Mouse (Mus musculus): ENCODE measurements around the gene Zfp639. TPM values are rescaled to one million over a fixed set of nuclear protein-coding genes. Genes with fewer than 3 reads are reported as not detected.

Zfp639 gene
- 38.0 and 38.6 TPM in 2 replicates for polyA plus RNA-seq (2015; fragmentation: Nextera tagmentation; extraction: Ambion mirVana)

DNA sequence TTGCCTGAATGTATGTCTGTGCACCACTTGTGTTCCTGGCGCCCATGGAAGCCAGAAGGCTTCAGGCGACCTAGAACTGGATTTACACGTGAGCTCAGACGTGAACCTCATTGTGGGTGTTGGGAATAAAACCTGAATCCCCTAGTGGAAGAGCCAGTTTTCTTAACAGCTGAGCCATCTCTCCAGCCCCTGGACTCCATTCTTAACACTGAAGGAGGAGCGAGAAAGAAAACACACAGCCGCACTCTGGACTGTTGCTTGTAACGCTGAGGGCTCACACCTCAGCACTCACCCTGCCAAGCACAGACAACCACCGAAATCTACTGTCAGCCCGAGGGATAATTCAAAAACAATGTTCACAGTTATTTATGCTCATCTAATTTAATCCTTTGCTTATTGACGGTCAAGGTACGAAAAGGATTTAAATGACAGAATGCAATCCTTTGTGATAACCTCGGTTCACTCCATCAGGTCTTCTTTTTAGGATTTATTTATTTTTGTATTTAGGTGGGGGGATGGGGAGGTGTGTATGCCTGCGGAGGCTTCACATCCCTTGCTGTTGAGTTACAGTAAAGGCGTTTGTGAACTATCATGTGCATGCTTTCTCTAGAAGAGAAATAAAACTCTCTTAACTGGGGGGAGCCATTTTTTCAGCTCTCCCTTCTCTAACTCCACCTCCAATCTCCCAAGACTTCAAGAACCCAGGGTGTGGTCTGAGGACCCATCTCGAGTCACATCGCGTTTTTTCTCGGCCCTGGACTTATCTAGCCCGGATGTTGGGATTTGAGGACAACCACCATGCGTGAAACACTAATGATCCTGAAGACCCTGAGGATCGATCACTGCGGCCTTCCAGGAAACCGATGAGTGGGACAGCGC is at the start of gene Zfp639:
Gene Zfp639 (plus strand): TSS at position 764 of the 879 bp plus-strand sequence.
- no peak; the same call in 1 of the 2 replicates for ATAC-seq (ENCODE audit: borderline replicate concordance, extremely low read depth, low FRiP score, low TSS enrichment)
- Histone ChIP-seq H3K4me1 (peaks cover 24% of the 10 kb centered on the region), H3K4me2 (peak within 1 kb of the TSS; percentile 68), H3K27me3 (no peaks in the 10 kb centered on the region), H3K9me3 (no peaks in the 10 kb centered on the region), H3K36me3 (no peaks in the 10 kb centered on the region), H3K9ac (peak within 1 kb of the TSS; percentile 90), H3K4me3 (peak within 1 kb of the TSS; percentile 85), H3K27ac (peak within 1 kb of the TSS; percentile 88)
- 4% methylated on average over 24 of the region's 24 CpGs for WGBS

DNA sequence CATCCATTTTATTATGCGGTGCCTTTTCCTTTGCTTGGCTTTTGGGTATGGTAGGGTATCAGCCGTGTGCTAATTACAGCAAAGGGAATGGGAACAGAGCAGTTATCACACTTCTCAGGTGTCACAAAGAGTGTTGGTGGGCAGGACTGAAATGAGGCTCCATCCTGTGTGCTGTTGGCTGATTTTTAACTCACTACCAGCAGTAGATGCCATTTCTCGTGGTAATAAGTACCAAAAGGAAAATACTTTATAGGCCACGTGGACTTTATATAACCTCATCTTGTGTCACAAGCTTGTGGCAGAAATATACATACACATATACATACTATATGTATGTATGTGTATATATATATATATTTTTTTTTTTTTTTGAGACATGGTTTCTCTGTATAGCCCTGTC is 42.7 kb upstream of the Zfp639 start:
- 0 out of 2 replicates have a peak, but pooled peaks cover 5% of the 10 kb centered on the region for H3K4me1 ChIP-seq
- no peak overlapping the region for H3K27ac ChIP-seq
- no peak for ATAC-seq (ENCODE audit: borderline replicate concordance, extremely low read depth, low FRiP score, low TSS enrichment)
- no peak overlapping the region for H3K9ac ChIP-seq
- no peaks in the 10 kb centered on the region for H3K27me3 ChIP-seq
- H3K36me3 ChIP-seq: peaks cover 21% of the 10 kb centered on the region
- no peak overlapping the region for H3K4me3 ChIP-seq
- H3K4me2 ChIP-seq: no peak overlapping the region
- WGBS: 88% methylated on average over 4 of the region's 4 CpGs
- no peaks in the 10 kb centered on the region for H3K9me3 ChIP-seq

DNA sequence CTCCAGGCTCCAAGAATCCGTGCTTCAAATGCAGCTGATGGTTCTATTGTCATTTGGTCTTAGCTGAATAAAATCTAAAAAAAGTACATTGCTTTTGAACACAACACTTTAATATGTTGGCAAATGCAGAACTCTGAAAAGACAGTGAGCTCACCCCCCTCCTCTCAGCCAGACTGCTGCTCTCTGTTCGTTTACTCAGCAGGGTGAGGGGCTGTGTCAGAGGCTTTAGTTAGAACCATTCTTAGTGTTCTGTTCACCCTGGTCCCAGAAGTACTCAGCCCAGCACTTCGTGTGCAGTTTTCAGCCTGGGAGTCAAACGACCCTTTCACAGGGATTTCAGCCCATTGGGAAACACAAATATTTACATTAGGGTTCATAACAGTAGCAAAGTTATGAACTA is 41.6 kb upstream of the Zfp639 start:
- Histone ChIP-seq H3K27me3 (no peaks in the 10 kb centered on the region), H3K4me3 (no peak overlapping the region), H3K9me3 (no peaks in the 10 kb centered on the region), H3K4me1 (0 out of 2 replicates have a peak, but pooled peaks cover 6% of the 10 kb centered on the region), H3K36me3 (peaks cover 10% of the 10 kb centered on the region), H3K27ac (no peak overlapping the region), H3K9ac (no peak overlapping the region), H3K4me2 (no peak overlapping the region)
- WGBS: 40% methylated on average over 4 of the region's 4 CpGs
- no peak for ATAC-seq (ENCODE audit: borderline replicate concordance, extremely low read depth, low FRiP score, low TSS enrichment)

DNA sequence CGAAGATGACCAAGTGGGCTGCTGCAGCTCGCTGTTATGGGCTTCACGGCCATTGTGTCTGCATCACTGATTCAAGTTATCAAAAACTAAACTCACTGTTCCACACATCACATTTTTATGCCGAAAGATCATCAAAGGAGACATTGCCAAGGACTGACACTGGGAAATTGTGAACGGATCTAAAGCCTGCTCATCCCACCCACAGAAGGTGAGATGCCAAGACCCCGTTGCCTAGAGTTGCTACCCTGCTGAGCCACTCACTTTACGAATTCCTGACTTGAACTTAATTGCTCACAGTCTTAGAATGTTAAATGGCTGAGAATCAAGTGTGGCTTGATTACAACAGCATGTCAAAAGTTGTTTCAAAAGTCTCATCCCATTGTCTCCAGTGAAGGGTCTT is 39.6 kb upstream of the Zfp639 start:
- Histone ChIP-seq H3K36me3 (no peaks in the 10 kb centered on the region), H3K9me3 (no peaks in the 10 kb centered on the region), H3K27me3 (no peaks in the 10 kb centered on the region), H3K4me1 (0 out of 2 replicates have a peak, but pooled peaks cover 6% of the 10 kb centered on the region), H3K9ac (no peak overlapping the region), H3K4me3 (no peak overlapping the region), H3K4me2 (no peak overlapping the region), H3K27ac (no peak overlapping the region)
- no peak for ATAC-seq (ENCODE audit: borderline replicate concordance, extremely low read depth, low FRiP score, low TSS enrichment)
- 64% methylated on average over 7 of the region's 7 CpGs for WGBS

DNA sequence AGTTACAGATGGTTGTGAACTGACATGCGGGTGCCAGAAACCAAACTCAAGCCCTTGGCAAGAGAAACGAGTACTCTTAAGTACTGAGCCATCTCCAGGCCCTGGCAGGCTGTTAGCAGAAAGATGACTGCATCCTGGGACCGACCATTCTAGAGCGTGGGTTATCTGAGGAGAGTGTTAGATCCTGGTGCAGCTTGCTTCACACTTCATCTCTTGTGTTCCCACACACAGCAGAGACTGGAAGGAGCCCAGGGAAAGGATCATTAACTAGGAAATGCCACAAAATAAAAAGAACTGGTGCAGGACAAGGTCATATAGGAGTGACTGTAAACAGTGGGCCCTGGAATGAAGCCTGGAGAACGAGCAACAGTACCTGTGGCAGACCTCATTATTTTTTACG is 39.0 kb upstream of the Zfp639 start:
- no peak overlapping the region for H3K4me2 ChIP-seq
- ATAC-seq (ENCODE audit: borderline replicate concordance, extremely low read depth, low FRiP score, low TSS enrichment): peak; percentile 73
- no peak overlapping the region for H3K4me3 ChIP-seq
- no peaks in the 10 kb centered on the region for H3K36me3 ChIP-seq
- no peaks in the 10 kb centered on the region for H3K27me3 ChIP-seq
- H3K27ac ChIP-seq: no peak overlapping the region
- 34% methylated on average over 6 of the region's 6 CpGs for WGBS
- no peak overlapping the region for H3K9ac ChIP-seq
- H3K4me1 ChIP-seq: 0 out of 2 replicates have a peak, but pooled peaks cover 6% of the 10 kb centered on the region
- H3K9me3 ChIP-seq: no peaks in the 10 kb centered on the region

DNA sequence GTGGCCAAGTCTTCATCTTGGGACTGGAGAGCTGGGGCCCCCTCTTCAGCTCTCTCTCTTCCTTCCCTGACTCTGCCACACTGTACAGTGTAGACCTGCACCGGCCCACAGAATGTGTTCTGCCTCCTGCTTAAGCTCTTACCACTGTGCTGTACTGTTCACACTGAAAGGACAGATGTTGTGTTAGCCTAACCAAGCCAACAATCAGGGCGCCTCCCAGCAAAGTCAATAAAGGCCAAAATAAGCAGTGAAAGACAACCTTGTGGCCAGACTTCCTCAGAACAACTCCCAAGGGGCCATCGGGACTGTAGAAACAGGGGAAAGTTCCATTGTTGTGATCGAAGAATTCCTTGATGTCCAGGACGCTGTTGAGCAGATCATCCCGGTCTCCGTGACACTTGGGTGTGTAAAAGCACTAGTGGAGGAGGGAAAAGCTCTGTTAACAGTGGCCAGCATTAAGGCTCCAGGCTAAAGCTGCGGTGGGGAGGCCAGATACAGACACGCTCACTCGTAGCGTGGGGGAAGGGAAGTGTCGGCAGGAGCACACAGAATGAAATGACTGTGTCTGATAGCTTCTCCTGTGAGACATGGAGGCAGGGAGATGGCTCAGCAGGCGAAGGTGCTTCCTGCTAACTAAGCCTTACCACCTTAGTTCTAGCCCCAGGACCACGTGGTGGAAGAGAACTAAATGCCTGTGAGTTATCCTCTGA is 37.7 kb upstream of the Zfp639 start:
- H3K9ac ChIP-seq: no peak overlapping the region
- no peak overlapping the region for H3K27ac ChIP-seq
- H3K4me2 ChIP-seq: no peak overlapping the region
- no peak overlapping the region for H3K4me3 ChIP-seq
- no peaks in the 10 kb centered on the region for H3K9me3 ChIP-seq
- WGBS: 65% methylated on average over 14 of the region's 14 CpGs
- no peaks in the 10 kb centered on the region for H3K27me3 ChIP-seq
- H3K36me3 ChIP-seq: no peaks in the 10 kb centered on the region
- H3K4me1 ChIP-seq: 0 out of 2 replicates have a peak, but pooled peaks cover 6% of the 10 kb centered on the region
- no peak for ATAC-seq (ENCODE audit: borderline replicate concordance, extremely low read depth, low FRiP score, low TSS enrichment)

DNA sequence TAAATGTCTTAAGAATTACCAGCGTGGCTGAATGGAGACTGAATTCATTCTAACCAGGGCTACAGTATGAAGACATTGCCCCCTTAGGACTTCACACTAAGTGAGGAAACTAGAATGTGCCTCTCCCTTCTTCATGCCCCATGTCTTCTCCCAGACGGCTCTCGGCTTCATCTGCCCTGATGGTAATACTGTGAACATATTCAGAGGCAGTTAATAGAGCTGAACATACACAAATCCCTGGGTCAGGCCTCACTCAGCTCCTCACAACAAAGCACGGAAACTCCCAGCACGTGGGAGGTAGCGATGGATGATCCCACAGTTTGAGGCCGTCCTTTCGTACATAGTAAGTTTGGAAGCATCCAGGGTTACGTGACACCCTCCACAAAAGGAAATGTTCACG is 36.9 kb upstream of the Zfp639 start:
- WGBS: 74% methylated on average over 10 of the region's 10 CpGs
- Histone ChIP-seq H3K4me2 (no peak overlapping the region), H3K27ac (no peak overlapping the region), H3K9ac (no peak overlapping the region), H3K4me1 (0 out of 2 replicates have a peak, but pooled peaks cover 6% of the 10 kb centered on the region), H3K36me3 (no peaks in the 10 kb centered on the region), H3K27me3 (no peaks in the 10 kb centered on the region), H3K9me3 (no peaks in the 10 kb centered on the region), H3K4me3 (no peak overlapping the region)
- ATAC-seq (ENCODE audit: borderline replicate concordance, extremely low read depth, low FRiP score, low TSS enrichment): no peak

DNA sequence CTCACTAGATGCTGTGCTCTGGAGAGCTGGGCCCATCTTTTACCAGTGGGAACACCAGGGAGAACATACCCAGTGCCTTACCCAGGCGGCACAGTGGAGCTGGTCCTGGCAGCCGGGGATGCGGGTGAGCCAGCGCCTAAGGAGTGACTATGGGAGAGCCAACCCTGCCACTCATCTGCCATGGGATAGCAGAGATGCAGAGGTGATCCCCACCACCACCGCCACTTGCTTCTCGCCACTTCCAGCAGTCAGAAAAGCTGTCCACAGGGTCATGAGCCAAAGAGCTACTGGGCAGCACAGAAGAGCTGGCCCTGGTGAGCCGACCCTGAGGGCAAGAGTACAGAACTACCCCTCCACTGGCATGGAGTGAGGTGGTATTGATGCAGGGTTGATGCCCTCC is 30.1 kb upstream of the Zfp639 start:
- H3K9ac ChIP-seq: no peak overlapping the region
- H3K27me3 ChIP-seq: no peaks in the 10 kb centered on the region
- no peaks in the 10 kb centered on the region for H3K4me1 ChIP-seq
- H3K27ac ChIP-seq: no peak overlapping the region
- H3K4me2 ChIP-seq: no peak overlapping the region
- no peak for ATAC-seq (ENCODE audit: borderline replicate concordance, extremely low read depth, low FRiP score, low TSS enrichment)
- 91% methylated on average over 7 of the region's 7 CpGs for WGBS
- no peak overlapping the region for H3K4me3 ChIP-seq
- no peaks in the 10 kb centered on the region for H3K9me3 ChIP-seq
- no peaks in the 10 kb centered on the region for H3K36me3 ChIP-seq

DNA sequence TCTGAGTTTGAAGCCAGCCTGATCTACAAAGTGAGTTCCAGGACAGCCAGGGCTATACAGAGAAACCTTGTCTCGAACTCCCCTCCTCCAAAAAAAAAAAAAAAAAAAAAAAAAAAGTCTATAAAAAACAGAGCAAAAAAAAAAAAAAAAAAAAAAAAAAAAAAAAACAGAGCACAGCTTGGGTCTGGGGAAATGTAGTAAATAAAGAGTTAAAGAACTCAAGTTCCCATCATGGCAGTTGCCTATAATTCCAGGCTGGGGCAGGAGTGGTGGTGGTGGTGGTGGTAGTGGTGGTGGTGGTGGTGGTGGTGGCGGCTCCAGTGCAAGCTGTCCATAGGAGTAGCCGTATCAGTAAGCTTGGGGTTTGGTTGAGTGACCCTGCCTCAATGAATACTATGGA is 27.0 kb upstream of the Zfp639 start:
- 76% methylated on average over 3 of the region's 3 CpGs for WGBS
- Histone ChIP-seq H3K4me1 (no peaks in the 10 kb centered on the region), H3K27me3 (no peaks in the 10 kb centered on the region), H3K4me3 (no peak overlapping the region), H3K9me3 (no peaks in the 10 kb centered on the region), H3K9ac (no peak overlapping the region), H3K4me2 (no peak overlapping the region), H3K27ac (no peak overlapping the region), H3K36me3 (no peaks in the 10 kb centered on the region)
- no peak for ATAC-seq (ENCODE audit: borderline replicate concordance, extremely low read depth, low FRiP score, low TSS enrichment)

DNA sequence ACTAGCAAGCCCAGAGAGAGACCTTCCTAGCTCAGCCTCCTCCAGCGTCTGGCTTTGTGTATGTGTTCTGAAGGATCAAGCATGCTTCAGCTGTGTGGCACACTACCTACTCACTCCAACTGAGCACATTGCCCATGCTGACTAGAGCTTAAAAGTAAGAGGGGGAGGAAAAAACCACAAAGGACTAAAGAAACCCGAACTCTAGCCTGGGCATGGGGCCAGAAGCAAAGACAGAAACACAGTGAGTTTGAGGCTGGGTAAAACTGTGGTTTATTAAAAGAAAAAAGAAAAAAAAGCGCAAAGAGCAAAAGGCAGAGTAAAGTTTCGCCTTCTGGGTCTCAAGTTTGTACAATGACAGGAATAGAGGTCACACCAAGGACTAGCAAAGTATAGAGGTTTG is 23.5 kb upstream of the Zfp639 start:
- Histone ChIP-seq H3K4me2 (no peak overlapping the region), H3K9ac (no peak overlapping the region), H3K9me3 (no peaks in the 10 kb centered on the region), H3K27me3 (no peaks in the 10 kb centered on the region), H3K4me3 (no peak overlapping the region), H3K36me3 (no peaks in the 10 kb centered on the region), H3K4me1 (no peaks in the 10 kb centered on the region), H3K27ac (no peak overlapping the region)
- no peak for ATAC-seq (ENCODE audit: borderline replicate concordance, extremely low read depth, low FRiP score, low TSS enrichment)
- WGBS: 68% methylated on average over 4 of the region's 4 CpGs

DNA sequence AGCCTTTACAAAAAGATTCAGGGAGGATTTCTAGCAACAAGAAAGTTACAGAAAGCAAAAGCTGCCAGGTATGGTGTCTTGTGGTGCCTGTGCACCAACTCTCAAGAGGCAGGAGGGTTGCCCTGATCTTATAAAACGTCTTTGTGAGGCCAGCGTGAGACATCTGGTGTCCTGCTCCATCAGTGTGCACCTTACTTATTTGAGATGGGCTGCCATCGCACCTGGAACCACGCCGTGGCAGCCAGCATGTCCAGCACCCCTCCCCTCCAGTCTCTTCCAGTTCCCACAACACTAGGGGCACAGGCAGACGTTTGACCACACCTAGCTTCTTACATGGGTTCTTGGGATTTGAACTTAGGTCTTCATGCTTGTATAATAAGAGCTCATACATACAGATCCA is 21.9 kb upstream of the Zfp639 start:
- H3K4me3 ChIP-seq: no peak overlapping the region
- no peaks in the 10 kb centered on the region for H3K27me3 ChIP-seq
- no peaks in the 10 kb centered on the region for H3K9me3 ChIP-seq
- ATAC-seq (ENCODE audit: borderline replicate concordance, extremely low read depth, low FRiP score, low TSS enrichment): no peak
- H3K27ac ChIP-seq: no peak overlapping the region
- no peak overlapping the region for H3K4me2 ChIP-seq
- no peak overlapping the region for H3K9ac ChIP-seq
- no peaks in the 10 kb centered on the region for H3K4me1 ChIP-seq
- WGBS: 75% methylated on average over 6 of the region's 6 CpGs
- H3K36me3 ChIP-seq: no peaks in the 10 kb centered on the region

All from lung, embryonic 15.5 days (tissue).